Mouse (Mus musculus): ENCODE results near the gene Nlgn3. TPM values are rescaled to one million over a fixed set of nuclear protein-coding genes. Genes with fewer than 3 reads are reported as not detected.

The Nlgn3 gene
- total and polyA plus RNA-seq, 3 experiments: 0.04 to 0.76 (median 0.12) TPM

DNA sequence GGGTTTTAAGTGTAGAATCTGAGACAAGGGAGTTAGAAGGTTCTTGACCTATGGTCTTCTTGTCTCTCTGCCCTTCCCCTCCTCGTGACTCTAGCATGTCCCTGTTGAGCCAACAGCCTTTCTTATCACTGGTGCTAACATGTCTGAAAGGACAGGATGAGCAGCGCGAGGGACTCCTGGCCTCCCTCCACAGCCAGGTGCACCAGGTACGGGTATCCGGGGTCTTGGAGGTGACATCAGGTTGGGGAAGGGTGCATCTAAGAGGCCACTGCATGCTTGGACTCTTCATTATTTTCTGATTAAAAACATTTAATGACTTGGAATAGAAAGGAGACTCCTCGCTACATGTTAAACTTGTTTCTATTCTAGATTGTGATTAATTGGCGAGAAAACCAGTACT lies 9.9 kb upstream of the Nlgn3 start:
- Histone ChIP-seq H3K9ac (ENCODE audit: insufficient read depth, low read depth) (no peak overlapping the region), H3K36me3 (replicated peaks in 1 of 2; ENCODE audit: control insufficient read depth in 1 of 2, insufficient read depth in 1 of 2, low read length in 1 of 2) (peaks cover 79 to 98% of the 10 kb centered on the region in 2 experiments), H3K27ac (ENCODE audit: insufficient read depth, low read depth) (no peak overlapping the region), H3K4me3 (replicated peaks in 1 of 3; ENCODE audit: low read depth in 2 of 3, low read length in 2 of 3, poor library complexity in 1 of 3) (no peak overlapping the region), H3K27me3 (replicated peaks) (no peaks in the 10 kb centered on the region), H3K4me1 (ENCODE audit: control insufficient read depth in 1 of 2, insufficient read depth in 2 of 2) (no peaks in the 10 kb centered on the region), H3K9me3 (replicated peaks; ENCODE audit: low read length) (no peaks in the 10 kb centered on the region), H3K4me2 (ENCODE audit: insufficient read depth, low read depth, poor library complexity, severe bottlenecking) (no peak overlapping the region), H3K79me2 (replicated peaks; ENCODE audit: control insufficient read depth, extremely low read depth, insufficient read depth, poor library complexity, severe bottlenecking) (no peaks in the 10 kb centered on the region)
- no peak for DNase-seq (ENCODE audit: extremely low read depth)
- no peak for TF ChIP-seq JUN (IDR thresholded peaks at IDR 0.05; ENCODE audit: insufficient read depth, low read depth, low read length)
- TF ChIP-seq MYC (IDR thresholded peaks at IDR 0.05; ENCODE audit: low read depth, low read length): no peak
- TF ChIP-seq EP300 (IDR thresholded peaks at IDR 0.05; ENCODE audit: low read length): no peak
- no peak for TF ChIP-seq USF1 (IDR thresholded peaks at IDR 0.05; ENCODE audit: low read depth, low read length)
- TF ChIP-seq ZMIZ1 (IDR thresholded peaks at IDR 0.05; ENCODE audit: low read depth, low read length): no peak
- no peak for TF ChIP-seq SMC3 (IDR thresholded peaks at IDR 0.05; ENCODE audit: low read depth, low read length)
- TF ChIP-seq NRF1 (IDR thresholded peaks at IDR 0.05; ENCODE audit: low read depth, low read length): no peak
- no peak for TF ChIP-seq ETS1 (conservative IDR thresholded peaks at IDR 0.05; ENCODE audit: low read depth, low read length)
- no peak for TF ChIP-seq MXI1 (IDR thresholded peaks at IDR 0.05; ENCODE audit: low read depth, low read length)
- TF ChIP-seq ELF1 (IDR thresholded peaks at IDR 0.05; ENCODE audit: low read depth, low read length): no peak
- no peak for TF ChIP-seq KAT2A (IDR thresholded peaks at IDR 0.05; ENCODE audit: insufficient replicate concordance, low read length)
- no peak for TF ChIP-seq TCF12 (IDR thresholded peaks at IDR 0.05; ENCODE audit: low read depth, low read length)
- no peak for TF ChIP-seq SIN3A (IDR thresholded peaks at IDR 0.05; ENCODE audit: low read length)
- no peak for TF ChIP-seq UBTF (IDR thresholded peaks at IDR 0.05; ENCODE audit: low read depth, low read length)
- dilution Hi-C loops (cut with MboI; ENCODE audit: extremely low pct_ligation_motif_present, extremely low pct_unique_long_range_greater_than_20kb, low sequenced_read_pairs): no loop called here
- in situ Hi-C loops (cut with MboI; ENCODE audit: low pct_ligation_motif_present, low pct_unique_long_range_greater_than_20kb, low sequenced_read_pairs): loop anchor here (25.0 kb wide), 1 partner anchor 152 kb away; no protein-coding TSS in a partner anchor

DNA sequence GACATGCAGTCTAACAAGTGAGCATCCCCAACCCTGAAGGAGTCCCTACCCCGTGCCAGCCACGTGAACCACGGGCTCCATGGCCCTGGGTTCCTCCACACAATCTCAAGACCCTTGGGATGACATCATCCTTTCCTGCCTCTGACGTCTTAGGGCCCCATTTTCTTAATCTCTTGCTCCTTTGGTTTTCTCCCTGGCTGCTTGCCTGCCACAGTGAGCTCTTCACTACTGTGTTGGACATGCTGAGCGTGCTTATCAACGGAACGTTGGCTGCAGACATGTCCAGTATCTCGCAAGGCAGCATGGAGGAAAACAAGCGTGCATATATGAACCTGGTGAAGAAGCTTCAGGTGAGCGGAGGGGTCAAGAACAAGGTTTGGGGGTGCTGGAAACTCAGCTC lies 8.9 kb upstream of the Nlgn3 start:
- no peak for DNase-seq (ENCODE audit: extremely low read depth)
- Histone ChIP-seq H3K4me3 (replicated peaks in 1 of 3; ENCODE audit: low read depth in 2 of 3, low read length in 2 of 3, poor library complexity in 1 of 3) (no peak overlapping the region), H3K36me3 (replicated peaks in 1 of 2; ENCODE audit: control insufficient read depth in 1 of 2, insufficient read depth in 1 of 2, low read length in 1 of 2) (peaks cover 77 to 98% of the 10 kb centered on the region in 2 experiments), H3K9ac (ENCODE audit: insufficient read depth, low read depth) (no peak overlapping the region), H3K9me3 (replicated peaks; ENCODE audit: low read length) (no peaks in the 10 kb centered on the region), H3K27me3 (replicated peaks) (no peaks in the 10 kb centered on the region), H3K27ac (ENCODE audit: insufficient read depth, low read depth) (no peak overlapping the region), H3K4me1 (ENCODE audit: control insufficient read depth in 1 of 2, insufficient read depth in 2 of 2) (no peaks in the 10 kb centered on the region), H3K4me2 (ENCODE audit: insufficient read depth, low read depth, poor library complexity, severe bottlenecking) (no peak overlapping the region), H3K79me2 (replicated peaks; ENCODE audit: control insufficient read depth, extremely low read depth, insufficient read depth, poor library complexity, severe bottlenecking) (no peaks in the 10 kb centered on the region)
- TF ChIP-seq UBTF (IDR thresholded peaks at IDR 0.05; ENCODE audit: low read depth, low read length): no peak
- TF ChIP-seq JUN (IDR thresholded peaks at IDR 0.05; ENCODE audit: insufficient read depth, low read depth, low read length): no peak
- no peak for TF ChIP-seq HCFC1 (IDR thresholded peaks at IDR 0.05; ENCODE audit: low read depth, low read length)
- dilution Hi-C loops (cut with MboI; ENCODE audit: extremely low pct_ligation_motif_present, extremely low pct_unique_long_range_greater_than_20kb, low sequenced_read_pairs) (no loop called here), in situ Hi-C loops (cut with MboI; ENCODE audit: low pct_ligation_motif_present, low pct_unique_long_range_greater_than_20kb, low sequenced_read_pairs) (loop anchor here (25.0 kb wide), 1 partner anchor 153 kb away; no protein-coding TSS in a partner anchor)
